Mouse (Mus musculus) lung, adult 2 months (tissue): ENCODE data around the gene Nrf1.

Experiments used
- CTCF ChIP-seq: fragments of 200-500 bp; IDR thresholded peaks from 2 replicates; pipeline ENCODE4 v1.5.1; 2011; ENCODE audit warnings: mild to moderate bottlenecking, low read length, control low read depth; ENCODE audit not compliant: insufficient read depth
- POLR2A ChIP-seq: fragments of 200-500 bp; IDR thresholded peaks from 2 replicates; pipeline ENCODE4 v1.6.1; 2011; ENCODE audit warnings: low read depth, mild to moderate bottlenecking, control low read depth, low read length, borderline replicate concordance; ENCODE audit errors: extremely low read depth

DNA sequence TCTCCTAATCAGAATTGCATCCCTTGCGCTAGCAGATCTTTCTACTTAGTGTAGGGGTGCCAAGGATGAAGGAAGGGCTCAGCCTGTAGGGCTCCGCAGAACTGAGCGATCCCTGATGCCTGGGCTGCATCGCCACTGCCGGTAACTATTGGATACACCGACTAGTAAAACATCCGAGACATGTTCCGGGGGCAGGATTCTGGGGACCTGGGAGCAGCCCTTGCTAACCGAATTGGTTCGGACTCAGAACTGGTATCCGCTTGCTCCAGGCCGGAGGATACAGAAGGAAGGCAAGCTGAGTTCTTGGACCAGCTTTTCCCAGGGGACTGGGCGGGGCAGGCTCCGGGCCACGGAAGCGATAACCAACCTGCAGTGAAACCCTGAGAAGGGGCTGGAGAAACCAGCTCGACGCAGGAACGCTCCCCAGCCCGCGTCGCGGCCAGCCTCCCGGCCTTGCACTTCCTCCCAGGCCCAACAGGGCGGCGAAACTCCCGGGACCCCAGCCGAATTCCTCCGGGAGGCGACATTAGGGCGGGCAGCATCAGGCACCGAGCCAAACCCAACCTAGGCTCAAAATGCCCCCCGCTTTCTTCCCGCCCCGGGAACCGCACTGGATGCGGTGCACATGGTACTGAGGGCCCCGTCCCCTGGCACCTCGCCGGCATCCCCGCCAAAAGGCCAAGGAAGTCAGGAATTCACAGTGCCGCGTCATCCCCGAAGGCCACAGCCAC, 125.2 kb downstream of the Nrf1 start:
- TF ChIP-seq CTCF (no peak), POLR2A (no peak)
